Mouse (Mus musculus) hindbrain, embryonic 14.5 days (tissue): ENCODE results near the gene Cyp4f17. TPM values are rescaled to one million over a fixed set of nuclear protein-coding genes. Genes with fewer than 3 reads are reported as not detected.

Experiments used
- ATAC-seq: fragments of 200-750 bp; cut with Nextera tagmentation; 2 replicates; pipeline ENCODE4 v1.8.0; 2017; ENCODE audit warnings: moderate number of reproducible peaks, mild to moderate bottlenecking, moderate TSS enrichment, moderate library complexity; ENCODE audit not compliant: low FRiP score
- DNase-seq: peaks from one replicate; pipeline ENCODE4 v3.0.0-alpha.2; 2015; ENCODE audit warnings: low spot score
- H3K27ac ChIP-seq: fragments of 300-500 bp; sonication (generic); 2 replicates; pipeline ENCODE4 v1.5.1; 2014; ENCODE audit warnings: mild to moderate bottlenecking, moderate library complexity
- H3K27me3 ChIP-seq: fragments of 300-500 bp; sonication (generic); 2 replicates; pipeline ENCODE4 v1.6.1; 2014; ENCODE audit warnings: mild to moderate bottlenecking, low read length, mixed read lengths; ENCODE audit not compliant: control insufficient read depth, insufficient read depth
- H3K36me3 ChIP-seq: fragments of 300-500 bp; sonication (generic); replicated peaks from 2 replicates; pipeline ENCODE4 v1.6.1; 2014; ENCODE audit not compliant: control insufficient read depth, insufficient read depth
- H3K4me1 ChIP-seq: fragments of 300-500 bp; sonication (generic); replicated peaks from 2 replicates; pipeline ENCODE4 v1.6.1; 2014; ENCODE audit warnings: antibody characterized with exemption, low read length, mixed read lengths; ENCODE audit not compliant: control insufficient read depth, insufficient read depth
- H3K4me2 ChIP-seq: fragments of 300-500 bp; sonication (generic); replicated peaks from 2 replicates; pipeline ENCODE4 v1.6.1; 2014; ENCODE audit warnings: mild to moderate bottlenecking, moderate library complexity
- H3K4me3 ChIP-seq: fragments of 300-500 bp; sonication (generic); replicated peaks from 2 replicates; pipeline ENCODE4 v1.5.1; 2014; ENCODE audit warnings: mild to moderate bottlenecking, low read length
- H3K9ac ChIP-seq: fragments of 300-500 bp; sonication (generic); 2 replicates; pipeline ENCODE4 v1.6.1; 2014
- H3K9me3 ChIP-seq: fragments of 300-500 bp; sonication (generic); 2 replicates; pipeline ENCODE4 v1.6.1; 2016; ENCODE audit warnings: low read length; ENCODE audit not compliant: control insufficient read depth
- WGBS: fragments of 180-500 bp; shearing (Covaris S2); extraction: QIAGEN DNeasy Blood & Tissue Kit; methylation state at CpG from one replicate; pipeline ENCODE4 v1.1.7; 2014; 5-methylcytosine and 5-hydroxymethylcytosine counted together
- polyA plus RNA-seq: library from polyadenylated mRNA; unstranded; fragments of >200 nt; fragmentation: Nextera tagmentation; extraction: Ambion mirVana; gene quantifications from 2 replicates; pipeline ENCODE4 v1.2.1, GENCODE M21; 2014

The Cyp4f17 gene
- 6.8 and 10.5 TPM in 2 replicates for polyA plus RNA-seq

GRCm38 (mm10) chr17:32505851-32506728, at the start of gene Cyp4f17:
TSS of gene Cyp4f17 (plus strand) at chr17:32506050.
- ATAC-seq: peak; percentile 88
- no peaks in the 10 kb centered on the region for H3K27me3 ChIP-seq
- no peaks in the 10 kb centered on the region for H3K9me3 ChIP-seq
- peak within 1 kb of the TSS; percentile 73 for H3K9ac ChIP-seq
- peaks cover 18% of the 10 kb centered on the region; the same call in 1 of the 2 replicates for H3K4me1 ChIP-seq
- H3K27ac ChIP-seq: peak within 1 kb of the TSS; percentile 57
- H3K4me3 ChIP-seq: peak within 1 kb of the TSS; percentile 34
- H3K36me3 ChIP-seq: no peaks in the 10 kb centered on the region
- peak; percentile 59 for DNase-seq
- peak within 1 kb of the TSS; percentile 62 for H3K4me2 ChIP-seq
- under 1% methylated on average over 30 of the region's 30 CpGs for WGBS

GRCm38 (mm10) chr17:32468494-32468893, 37.4 kb upstream of the Cyp4f17 start:
- H3K27ac ChIP-seq: no peak overlapping the region
- WGBS: 60% methylated on average over 7 of the region's 7 CpGs
- H3K9ac ChIP-seq: no peak overlapping the region
- no peaks in the 10 kb centered on the region for H3K9me3 ChIP-seq
- ATAC-seq (no peak), DNase-seq (no peak)
- no peaks in the 10 kb centered on the region for H3K4me1 ChIP-seq
- H3K4me2 ChIP-seq: no peak overlapping the region
- H3K27me3 ChIP-seq: no peaks in the 10 kb centered on the region
- no peaks in the 10 kb centered on the region for H3K36me3 ChIP-seq
- no peak overlapping the region for H3K4me3 ChIP-seq

- H3K27me3 ChIP-seq: no peaks in the 10 kb centered on the region
- ATAC-seq: no peak
- no peaks in the 10 kb centered on the region for H3K4me1 ChIP-seq
- H3K36me3 ChIP-seq: no peaks in the 10 kb centered on the region
- no peaks in the 10 kb centered on the region for H3K9me3 ChIP-seq
- WGBS: 87% methylated on average over 4 of the region's 4 CpGs
- H3K4me3 ChIP-seq: no peak overlapping the region
- no peak overlapping the region for H3K27ac ChIP-seq
- no peak for DNase-seq
- no peak overlapping the region for H3K9ac ChIP-seq
- no peak overlapping the region for H3K4me2 ChIP-seq
These were observed 35.1 kb upstream of the Cyp4f17 start for GRCm38 (mm10) chr17:32470795-32471194.

GRCm38 (mm10) chr17:32472176-32472575, 33.7 kb upstream of the Cyp4f17 start:
- no peak for DNase-seq
- H3K27me3 ChIP-seq: no peaks in the 10 kb centered on the region
- no peaks in the 10 kb centered on the region for H3K36me3 ChIP-seq
- ATAC-seq: no peak
- H3K4me2 ChIP-seq: no peak overlapping the region
- no peak overlapping the region for H3K27ac ChIP-seq
- H3K4me3 ChIP-seq: no peak overlapping the region
- H3K9ac ChIP-seq: no peak overlapping the region
- 73% methylated on average over 7 of the region's 7 CpGs for WGBS
- no peaks in the 10 kb centered on the region for H3K4me1 ChIP-seq
- no peaks in the 10 kb centered on the region for H3K9me3 ChIP-seq

GRCm38 (mm10) chr17:32474954-32475560, 30.8 kb upstream of the Cyp4f17 start:
- Histone ChIP-seq H3K9me3 (no peaks in the 10 kb centered on the region), H3K4me2 (no peak overlapping the region), H3K36me3 (no peaks in the 10 kb centered on the region)

GRCm38 (mm10) chr17:32477204-32477603, 28.6 kb upstream of the Cyp4f17 start:
- DNase-seq (no peak), ATAC-seq (no peak)
- H3K27ac ChIP-seq: no peak overlapping the region
- no peaks in the 10 kb centered on the region for H3K27me3 ChIP-seq
- WGBS: 95% methylated on average over 1 of the region's 1 CpGs
- H3K36me3 ChIP-seq: no peaks in the 10 kb centered on the region
- H3K9me3 ChIP-seq: no peaks in the 10 kb centered on the region
- no peaks in the 10 kb centered on the region for H3K4me1 ChIP-seq
- H3K4me3 ChIP-seq: no peak overlapping the region
- no peak overlapping the region for H3K9ac ChIP-seq
- H3K4me2 ChIP-seq: no peak overlapping the region

More at GRCm38 (mm10) chr17:32474954-32475560, 30.8 kb upstream of the Cyp4f17 start:
- H3K27me3 ChIP-seq: no peaks in the 10 kb centered on the region
- no peak overlapping the region for H3K9ac ChIP-seq
- WGBS: 85% methylated on average over 5 of the region's 5 CpGs
- DNase-seq (no peak), ATAC-seq (no peak)
- H3K4me1 ChIP-seq: no peaks in the 10 kb centered on the region
- H3K4me3 ChIP-seq: no peak overlapping the region
- H3K27ac ChIP-seq: no peak overlapping the region

- H3K9me3 ChIP-seq: no peaks in the 10 kb centered on the region
- 72% methylated on average over 2 of the region's 2 CpGs for WGBS
- no peak overlapping the region for H3K9ac ChIP-seq
- H3K4me1 ChIP-seq: no peaks in the 10 kb centered on the region
- H3K36me3 ChIP-seq: no peaks in the 10 kb centered on the region
- H3K27ac ChIP-seq: no peak overlapping the region
- H3K4me2 ChIP-seq: no peak overlapping the region
- no peak overlapping the region for H3K4me3 ChIP-seq
- DNase-seq (no peak), ATAC-seq (no peak)
- H3K27me3 ChIP-seq: no peaks in the 10 kb centered on the region
These were observed 27.1 kb upstream of the Cyp4f17 start for GRCm38 (mm10) chr17:32478727-32479126.

- no peak for DNase-seq
- Histone ChIP-seq H3K4me1 (no peaks in the 10 kb centered on the region), H3K27me3 (no peaks in the 10 kb centered on the region), H3K4me3 (no peak overlapping the region), H3K27ac (no peak overlapping the region), H3K9me3 (no peaks in the 10 kb centered on the region), H3K9ac (no peak overlapping the region), H3K36me3 (no peaks in the 10 kb centered on the region), H3K4me2 (no peak overlapping the region)
- WGBS: 15% methylated on average over 8 of the region's 8 CpGs
- ATAC-seq: no peak
These were observed 26.0 kb upstream of the Cyp4f17 start for GRCm38 (mm10) chr17:32479554-32480506.

- Histone ChIP-seq H3K4me3 (no peak overlapping the region), H3K4me2 (no peak overlapping the region), H3K4me1 (no peaks in the 10 kb centered on the region), H3K36me3 (no peaks in the 10 kb centered on the region), H3K27me3 (no peaks in the 10 kb centered on the region), H3K27ac (no peak overlapping the region), H3K9me3 (no peaks in the 10 kb centered on the region), H3K9ac (no peak overlapping the region)
- WGBS: 84% methylated on average over 14 of the region's 14 CpGs
- DNase-seq: no peak
- no peak for ATAC-seq
These were observed 24.1 kb upstream of the Cyp4f17 start for GRCm38 (mm10) chr17:32481766-32482165.
